Mouse (Mus musculus) liver, embryonic 14.5 days (tissue): ENCODE data around the gene Rnf167. TPM values are rescaled to one million over a fixed set of nuclear protein-coding genes. Genes with fewer than 3 reads are reported as not detected.
A peak's percentile ranks its signal among the peaks of the same experiment; 100 is the strongest.

Source experiments
- ATAC-seq: fragments of 200-750 bp; cut with Nextera tagmentation; 2 replicates; pipeline ENCODE4 v1.8.0; 2017; ENCODE audit warnings: moderate number of reproducible peaks, mild to moderate bottlenecking, moderate library complexity; ENCODE audit not compliant: insufficient read depth
- DNase-seq, 3 experiments: peaks; one replicate each; pipeline ENCODE4 v3.0.0-alpha.2; 2012 to 2013; ENCODE audit warnings: low read depth in 3 of 3, low spot score in 3 of 3
- H3K27ac ChIP-seq: fragments of 300-500 bp; sonication (generic); 2 replicates; pipeline ENCODE4 v1.5.1; 2014; ENCODE audit warnings: moderate library complexity, mild to moderate bottlenecking, control low read depth, inconsistent platforms
- H3K27me3 ChIP-seq: fragments of 300-500 bp; sonication (generic); 2 replicates; pipeline ENCODE4 v1.6.1; 2014; ENCODE audit warnings: mild to moderate bottlenecking, low read length, moderate library complexity; ENCODE audit not compliant: control insufficient read depth, insufficient read depth
- H3K36me3 ChIP-seq: fragments of 300-500 bp; sonication (generic); replicated peaks from 2 replicates; pipeline ENCODE4 v1.6.1; 2014; ENCODE audit warnings: low read depth; ENCODE audit not compliant: control insufficient read depth, insufficient read depth
- H3K4me1 ChIP-seq, 2 experiments: fragments of 200-500 bp in 1 of 2; fragments of 300-500 bp in 1 of 2; sonication (generic) in 1 of 2; replicated peaks; 2 replicates each; pipeline ENCODE4 v1.6.1; 2012 to 2014; ENCODE audit warnings: antibody characterized with exemption in 1 of 2, inconsistent platforms in 1 of 2, low read length in 1 of 2; ENCODE audit not compliant: control insufficient read depth in 2 of 2, insufficient read depth in 2 of 2
- H3K4me2 ChIP-seq: fragments of 300-500 bp; sonication (generic); 2 replicates; pipeline ENCODE4 v1.6.1; 2014; ENCODE audit warnings: low read depth, mild to moderate bottlenecking, control low read depth, moderate library complexity
- H3K4me3 ChIP-seq, 2 experiments: fragments of 200-500 bp in 1 of 2; fragments of 300-500 bp in 1 of 2; sonication (generic) in 1 of 2; 2 replicates each; pipeline ENCODE4 v1.5.1; 2012 to 2014; ENCODE audit warnings: low read depth in 2 of 2, low read length in 2 of 2, mild to moderate bottlenecking in 2 of 2, control low read depth in 1 of 2, inconsistent platforms in 1 of 2, moderate library complexity in 1 of 2; ENCODE audit not compliant: insufficient read depth in 1 of 2
- H3K9ac ChIP-seq: fragments of 300-500 bp; sonication (generic); replicated peaks from 2 replicates; pipeline ENCODE4 v1.6.1; 2014; ENCODE audit warnings: mild to moderate bottlenecking, control low read depth, moderate library complexity
- H3K9me3 ChIP-seq: fragments of 300-500 bp; sonication (generic); 2 replicates; pipeline ENCODE4 v1.6.1; 2016; ENCODE audit warnings: low read length, mixed read lengths; ENCODE audit not compliant: control insufficient read depth
- CTCF ChIP-seq: IDR thresholded peaks from 2 replicates; pipeline ENCODE4 v1.5.1; 2016; ENCODE audit warnings: antibody characterized with exemption, low read depth, control low read depth
- EP300 ChIP-seq: IDR thresholded peaks from 2 replicates; pipeline ENCODE4 v1.6.1; 2016; ENCODE audit warnings: antibody characterized with exemption, low read depth
- WGBS: fragments of 180-500 bp; shearing (Covaris S2); extraction: QIAGEN DNeasy Blood & Tissue Kit; methylation state at CpG from one replicate; pipeline ENCODE4 v1.1.7; 2014; ENCODE audit not compliant: insufficient replicate concordance; 5-methylcytosine and 5-hydroxymethylcytosine counted together
- polyA plus RNA-seq, 2 experiments: library from polyadenylated mRNA; depleted of rRNA in 1 of 2; stranded (reverse) in 1 of 2; unstranded in 1 of 2; fragments of >200 nt; fragmentation: Nextera tagmentation in 1 of 2; extraction: Ambion mirVana in 1 of 2; gene quantifications; 2 replicates each; pipeline versions ENCODE4 v1.2.1 to v1.2.3; 2012 to 2014

The Rnf167 gene
- polyA plus RNA-seq, 2 experiments = 47.7 to 56.0 TPM

DNA sequence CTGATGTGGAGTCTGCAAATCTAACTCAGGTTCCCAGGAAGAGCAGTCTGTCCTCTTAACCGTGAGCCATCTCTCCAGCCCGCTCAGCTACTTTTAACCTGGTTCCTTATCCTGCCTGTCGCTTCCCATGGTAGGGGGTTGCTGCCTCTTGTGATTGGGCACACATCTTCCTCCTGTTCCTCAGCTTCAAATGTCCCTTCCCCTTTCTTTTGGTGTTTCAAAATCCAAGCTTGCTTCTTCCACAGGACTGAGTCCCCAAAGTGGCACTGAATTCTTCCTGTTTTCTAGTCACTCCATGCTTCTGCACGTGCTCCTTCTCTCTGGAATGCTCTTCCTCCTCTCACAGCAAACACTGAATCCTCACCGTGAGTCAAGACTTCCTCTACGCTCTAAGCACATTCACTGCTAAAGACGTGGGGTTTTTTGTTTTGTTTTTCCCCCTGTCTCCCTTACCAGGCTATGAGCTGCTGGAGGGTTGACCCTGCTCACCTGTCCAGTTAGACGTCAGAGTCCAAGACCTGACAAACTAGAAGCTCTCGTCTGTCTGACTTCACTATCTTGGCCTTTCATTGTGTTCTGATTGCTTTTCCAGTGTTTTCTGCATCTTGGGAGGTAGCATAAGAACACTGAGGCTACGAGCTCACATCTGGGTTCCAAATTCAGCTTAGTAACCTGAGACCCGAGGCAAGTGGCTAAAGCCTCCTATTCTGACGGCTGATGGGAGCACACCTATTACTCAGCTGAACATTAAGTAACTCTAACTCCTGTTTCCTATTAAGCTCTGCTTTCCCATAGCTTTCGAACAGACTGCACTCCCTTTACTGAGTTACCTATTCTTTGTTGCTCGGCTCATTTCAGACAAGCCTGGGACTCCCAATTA is 20.5 kb downstream of the Rnf167 start:
- no peaks in the 10 kb centered on the region for H3K27me3 ChIP-seq
- peak overlapping the region; percentile 79 to 93 for H3K4me3 ChIP-seq
- DNase-seq = no peak
- WGBS = 62% methylated on average over 14 of the region's 14 CpGs
- H3K9me3 ChIP-seq = no peaks in the 10 kb centered on the region
- peaks cover 17% of the 10 kb centered on the region for H3K36me3 ChIP-seq
- peak overlapping the region; percentile 91 for H3K4me2 ChIP-seq
- H3K9ac ChIP-seq = peak overlapping the region; percentile 81
- H3K27ac ChIP-seq = peak overlapping the region; percentile 89
- peaks cover 9 to 12% of the 10 kb centered on the region in 2 experiments for H3K4me1 ChIP-seq
- no peak for TF ChIP-seq CTCF
- no peak for TF ChIP-seq EP300
- no peak for ATAC-seq

GRCm38 (mm10) chr11:70668335-70668770 is 21.3 kb downstream of the Rnf167 start:
- H3K4me3 ChIP-seq = peak overlapping the region; percentile 79 to 93
- H3K9ac ChIP-seq = peak overlapping the region; percentile 81
- TF ChIP-seq EP300 (no peak), CTCF (no peak)
- peaks cover 9 to 12% of the 10 kb centered on the region in 2 experiments for H3K4me1 ChIP-seq
- no peaks in the 10 kb centered on the region for H3K27me3 ChIP-seq
- ATAC-seq = peak; percentile 67
- peak overlapping the region; percentile 89 for H3K27ac ChIP-seq
- under 1% methylated on average over 15 of the region's 15 CpGs for WGBS
- no peaks in the 10 kb centered on the region for H3K9me3 ChIP-seq
- no peak for DNase-seq
- H3K4me2 ChIP-seq = peak overlapping the region; percentile 91
- H3K36me3 ChIP-seq = peaks cover 12% of the 10 kb centered on the region

- no peaks in the 10 kb centered on the region for H3K27me3 ChIP-seq
- peak within 1 kb of the TSS; percentile 89 for H3K27ac ChIP-seq
- peaks cover 12% of the 10 kb centered on the region for H3K36me3 ChIP-seq
- peak; percentile 57 for TF ChIP-seq EP300
- no peak; the same call in 1 of the 2 replicates for TF ChIP-seq CTCF
- H3K9ac ChIP-seq = peak within 1 kb of the TSS; percentile 81
- H3K9me3 ChIP-seq = no peaks in the 10 kb centered on the region
- peak within 1 kb of the TSS; percentile 79 to 93 for H3K4me3 ChIP-seq
- ATAC-seq (peak; percentile 90), DNase-seq (peak; percentile 99 to 100 (median 100))
- under 1% methylated on average over 44 of the region's 44 CpGs for WGBS
- peak within 1 kb of the TSS; percentile 91 for H3K4me2 ChIP-seq
- H3K4me1 ChIP-seq = peaks cover 9 to 12% of the 10 kb centered on the region in 2 experiments
Measured at GRCm38 (mm10) chr11:70668771-70669505, 21.9 kb downstream of the Rnf167 start, which contains the start of gene Spag7. Gene Spag7, minus strand, starts transcription at chr11:70669416.

GRCm38 (mm10) chr11:70669582-70670345 is 22.7 kb downstream of the Rnf167 start:
- DNase-seq (peak; percentile 59 to 66 (median 63)), ATAC-seq (no peak)
- Histone ChIP-seq H3K9ac (peak overlapping the region; percentile 81), H3K4me1 (peaks cover 9 to 12% of the 10 kb centered on the region in 2 experiments), H3K36me3 (peaks cover 6% of the 10 kb centered on the region), H3K9me3 (no peaks in the 10 kb centered on the region), H3K4me2 (peak overlapping the region; percentile 91), H3K4me3 (peak overlapping the region; percentile 79 to 93), H3K27me3 (no peaks in the 10 kb centered on the region), H3K27ac (peak overlapping the region; percentile 74)
- TF ChIP-seq EP300 (no peak), CTCF (peak; percentile 63)
- WGBS = 1% methylated on average over 31 of the region's 31 CpGs
